Mouse (Mus musculus) macrophage (primary cell): ENCODE data around the gene Bag6. TPM values are rescaled to one million over a fixed set of nuclear protein-coding genes. Genes with fewer than 3 reads are reported as not detected.
A peak's percentile ranks its signal among the peaks of the same experiment; 100 is the strongest.
"Not testable (repeated sequence)": the region's sequence is repeated elsewhere in the genome, so short reads cannot be mapped to it uniquely, and the experiment has no call there.

Experiments
- H3K27ac ChIP-seq: fragments of 350-480 bp; formaldehyde crosslinking; 2 replicates; pipeline ENCODE4 v1.9.0; 2021
- H3K36me3 ChIP-seq: fragments of 350-480 bp; formaldehyde crosslinking; 2 replicates; pipeline ENCODE4 v1.9.0; 2021; ENCODE audit errors: inconsistent target
- H3K4me3 ChIP-seq: fragments of 350-480 bp; formaldehyde crosslinking; 2 replicates; pipeline ENCODE4 v1.9.0; 2021; ENCODE audit errors: inconsistent target
- H3K79me2 ChIP-seq: fragments of 350-480 bp; formaldehyde crosslinking; 2 replicates; pipeline ENCODE4 v1.9.0; 2021; ENCODE audit errors: inconsistent target
- WGBS: methylation state at CpG from one replicate; pipeline ENCODE4 v1.1.7; 2026; ENCODE audit warnings: inconsistent platforms; ENCODE audit not compliant: missing documents; 5-methylcytosine and 5-hydroxymethylcytosine counted together
- polyA plus RNA-seq: library from polyadenylated mRNA; stranded (reverse); fragments of 250-400 nt; gene quantifications from 3 replicates; pipeline ENCODE4 v1.2.4, GENCODE M21; 2018; ENCODE audit warnings: inconsistent platforms

Bag6 gene
- polyA plus RNA-seq, 1 experiment from 2014 or later, result 103 TPM

GRCm38 (mm10) chr17:35103221-35103690, 31.7 kb upstream of the Bag6 start:
- Histone ChIP-seq H3K79me2 (no peaks in the 10 kb centered on the region), H3K36me3 (peaks cover 48% of the 10 kb centered on the region), H3K4me3 (no peak overlapping the region), H3K27ac (no peak overlapping the region)
- 65% methylated on average over 6 of the region's 6 CpGs for WGBS

GRCm38 (mm10) chr17:35104079-35104478, 30.9 kb upstream of the Bag6 start:
- peaks cover 41% of the 10 kb centered on the region for H3K36me3 ChIP-seq
- H3K4me3 ChIP-seq, result no peak overlapping the region
- H3K27ac ChIP-seq, result no peak overlapping the region
- 100% methylated on average over 7 of the region's 7 CpGs for WGBS
- no peaks in the 10 kb centered on the region for H3K79me2 ChIP-seq

DNA sequence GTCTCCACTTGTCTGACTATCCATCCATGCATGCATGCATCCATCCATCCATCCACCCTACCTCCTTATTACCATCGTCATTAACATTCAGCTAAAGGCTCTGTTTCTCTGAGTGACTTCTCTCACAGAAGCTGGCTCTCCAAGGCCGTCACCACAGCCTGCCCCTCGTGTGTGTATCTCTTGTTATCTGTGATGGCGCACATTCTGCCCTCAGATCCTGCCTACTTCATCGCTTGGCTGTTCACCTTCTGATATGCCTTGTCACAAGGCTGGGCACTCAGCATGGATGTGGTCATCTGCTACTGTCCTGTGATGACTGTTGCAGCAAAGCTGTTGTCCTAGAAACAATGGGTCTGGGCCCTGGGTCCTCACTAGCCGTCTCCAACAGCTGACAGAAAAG, 30.2 kb upstream of the Bag6 start:
- Histone ChIP-seq H3K4me3 (no peak overlapping the region), H3K79me2 (no peaks in the 10 kb centered on the region), H3K36me3 (peaks cover 34% of the 10 kb centered on the region), H3K27ac (no peak overlapping the region)
- 89% methylated on average over 5 of the region's 6 CpGs for WGBS

DNA sequence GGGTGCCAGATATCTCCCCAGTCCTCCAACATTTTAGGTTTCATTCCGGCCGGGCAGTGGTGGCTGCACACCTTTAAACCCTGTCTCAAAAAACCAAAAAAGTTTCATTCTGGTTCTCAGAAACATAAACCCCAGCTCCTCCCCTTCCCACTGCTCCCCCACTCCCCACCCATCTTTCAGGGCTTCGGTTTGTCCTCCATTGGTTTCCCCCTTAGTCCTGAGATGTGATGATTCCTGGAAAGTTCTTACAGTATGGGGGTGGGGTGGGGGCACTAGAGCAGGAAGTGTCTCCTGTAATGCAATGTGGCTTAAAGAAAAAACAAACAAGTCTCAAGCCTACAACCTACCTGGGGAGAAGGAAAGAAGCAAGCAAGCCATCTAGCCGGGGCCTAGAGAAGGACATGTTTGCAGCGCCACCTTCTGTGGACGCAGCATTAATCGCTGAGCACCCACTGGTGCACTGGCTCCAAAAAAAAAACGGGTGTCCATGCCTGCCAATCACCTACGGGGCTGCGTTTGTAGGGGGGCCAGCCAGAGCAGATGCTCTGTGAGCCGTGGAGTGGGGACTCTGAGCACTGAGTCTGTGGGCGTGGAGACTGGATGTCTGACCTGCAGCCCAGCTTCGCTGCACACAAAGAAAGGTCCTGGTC, 29.1 kb upstream of the Bag6 start:
- H3K4me3 ChIP-seq, result no peak overlapping the region
- no peaks in the 10 kb centered on the region for H3K79me2 ChIP-seq
- WGBS, result 39% methylated on average over 13 of the region's 13 CpGs
- peaks cover 26% of the 10 kb centered on the region for H3K36me3 ChIP-seq
- no peak overlapping the region for H3K27ac ChIP-seq

DNA sequence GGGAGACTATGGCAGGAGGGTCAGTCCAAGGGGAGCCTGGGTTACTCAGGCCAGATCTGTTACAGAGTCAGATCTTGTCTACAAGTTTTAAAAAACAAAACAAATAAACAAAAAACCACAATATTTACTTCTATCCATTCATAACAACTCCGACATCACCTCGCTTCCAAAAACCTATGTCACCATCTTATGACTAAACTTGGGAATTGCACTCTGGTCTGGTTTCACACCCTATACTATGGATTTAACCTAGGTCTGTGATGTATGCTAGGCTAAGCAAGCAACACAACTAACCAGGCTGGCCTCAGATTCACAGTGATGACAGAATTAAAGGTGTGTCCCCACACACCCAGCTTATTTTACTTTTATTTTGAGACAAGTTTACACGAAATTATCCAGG, 28.5 kb upstream of the Bag6 start:
- WGBS, result 96% methylated on average over 3 of the region's 3 CpGs
- Histone ChIP-seq H3K4me3 (no peak overlapping the region), H3K36me3 (peaks cover 19% of the 10 kb centered on the region), H3K79me2 (no peaks in the 10 kb centered on the region), H3K27ac (no peak overlapping the region)

GRCm38 (mm10) chr17:35108097-35108496, 26.9 kb upstream of the Bag6 start, which contains the start of gene Ly6g5c:
Ly6g5c (plus strand) TSS chr17:35108279.
- H3K4me3 ChIP-seq, result no peak within 1 kb of the TSS
- 90% methylated on average over 6 of the region's 6 CpGs for WGBS

DNA sequence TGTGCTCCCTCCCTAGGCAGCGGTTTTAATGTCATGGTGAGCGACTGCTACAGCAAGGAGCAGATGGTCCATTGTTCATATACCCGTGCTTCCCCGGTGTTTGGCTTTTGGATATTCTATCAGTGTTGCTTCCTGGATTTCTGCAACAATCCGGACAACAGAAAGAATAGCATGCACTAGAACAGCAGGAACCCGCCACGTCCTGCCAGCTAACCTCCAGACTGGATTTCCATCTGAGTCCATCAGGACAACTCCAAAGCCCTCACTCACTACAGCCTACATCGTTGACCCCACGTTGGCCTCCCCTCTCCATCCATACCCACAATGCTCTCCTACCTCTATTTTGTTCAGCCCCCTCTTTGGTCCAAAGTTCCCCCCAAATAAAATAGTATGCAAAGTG, 23.2 kb upstream of the Bag6 start:
- H3K4me3 ChIP-seq, result no peak overlapping the region
- no peaks in the 10 kb centered on the region for H3K79me2 ChIP-seq
- H3K27ac ChIP-seq, result no peak overlapping the region
- WGBS, result 80% methylated on average over 9 of the region's 9 CpGs
- H3K36me3 ChIP-seq, result peaks cover 20% of the 10 kb centered on the region; the same call in 1 of the 2 replicates

More at GRCm38 (mm10) chr17:35108097-35108496, 26.9 kb upstream of the Bag6 start, which contains the start of gene Ly6g5c:
- H3K27ac ChIP-seq, result no peak within 1 kb of the TSS
- H3K79me2 ChIP-seq, result no peaks in the 10 kb centered on the region
- peaks cover 3% of the 10 kb centered on the region; the same call in 1 of the 2 replicates for H3K36me3 ChIP-seq

- H3K4me3 ChIP-seq, result no peak within 1 kb of the TSS
- WGBS, result 78% methylated on average over 4 of the region's 8 CpGs
- no peak within 1 kb of the TSS for H3K27ac ChIP-seq
- H3K36me3 ChIP-seq, result peaks cover 36% of the 10 kb centered on the region
- H3K79me2 ChIP-seq, result peaks cover 16% of the 10 kb centered on the region
Measured at GRCm38 (mm10) chr17:35115046-35116019, 19.6 kb upstream of the Bag6 start, which contains the start of gene Ly6g5b. Ly6g5b (minus strand) TSS chr17:35115428.

DNA sequence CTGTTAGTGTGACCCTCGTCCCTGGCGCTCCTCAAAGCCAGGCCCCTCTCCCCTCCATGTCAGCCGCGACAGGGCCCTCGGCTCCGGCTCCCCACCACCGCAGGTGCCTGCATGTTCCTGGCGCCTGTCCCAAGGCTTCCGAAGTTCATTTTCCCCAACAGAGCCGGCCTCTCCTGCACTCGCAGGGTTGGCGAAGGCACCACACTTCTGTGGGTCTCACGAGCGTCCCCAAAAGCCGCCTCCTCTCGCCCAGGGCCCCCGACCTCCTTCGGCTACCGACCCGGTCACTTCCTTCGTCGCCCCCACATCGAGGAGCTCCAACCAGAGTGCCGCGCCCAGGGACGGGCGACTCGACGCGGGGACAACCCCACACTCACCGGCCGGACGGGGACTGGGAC, 14.2 kb upstream of the Bag6 start:
- H3K36me3 ChIP-seq, result peaks cover 36% of the 10 kb centered on the region

DNA sequence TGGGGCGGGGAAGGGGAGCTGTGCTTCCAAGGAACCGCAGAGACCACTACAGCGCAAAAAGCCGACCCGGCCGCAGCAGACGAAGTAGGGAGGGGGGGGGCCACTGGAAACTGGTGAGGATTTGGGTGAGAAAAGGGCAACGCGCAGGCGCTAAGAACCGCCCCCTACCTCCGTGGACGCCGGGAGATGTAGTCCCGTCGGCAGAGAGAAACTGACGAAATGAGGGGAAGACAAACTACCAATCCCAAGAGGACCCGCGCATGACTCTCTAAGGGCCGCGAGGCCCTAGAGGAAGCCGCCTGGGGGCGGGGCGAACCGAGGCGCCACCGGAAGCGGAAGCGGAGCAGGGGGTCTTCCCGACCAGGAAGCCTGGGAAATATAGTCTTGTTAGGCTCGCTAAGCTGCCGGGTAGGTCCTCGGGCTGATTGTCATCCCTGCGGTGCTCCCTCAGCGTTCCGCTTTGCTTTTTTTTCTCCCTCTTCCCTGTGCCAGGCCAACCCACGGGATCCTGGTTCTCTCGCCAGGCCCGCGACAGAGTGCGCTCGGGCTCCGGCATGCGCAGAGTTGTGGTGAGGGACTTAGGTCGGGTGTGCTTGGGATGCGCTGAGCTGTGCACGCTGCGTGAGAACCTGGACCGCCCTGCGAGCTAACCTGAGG, 13.7 kb upstream of the Bag6 start, which contains the start of gene Gpank1:
Gene Gpank1 (plus strand): TSS at position 313 of the 657 bp plus-strand sequence.
- peaks cover 31% of the 10 kb centered on the region for H3K36me3 ChIP-seq
- H3K4me3 ChIP-seq, result peak within 1 kb of the TSS; percentile 89
- peaks cover 54% of the 10 kb centered on the region for H3K79me2 ChIP-seq
- peak within 1 kb of the TSS; percentile 60 for H3K27ac ChIP-seq
- under 1% methylated on average over 50 of the region's 50 CpGs for WGBS

More for the DNA sequence above, 14.2 kb upstream of the Bag6 start:
- Histone ChIP-seq H3K79me2 (peaks cover 54% of the 10 kb centered on the region), H3K4me3 (peak overlapping the region; percentile 89), H3K27ac (peak overlapping the region; percentile 35)
- WGBS, result 1% methylated on average over 32 of the region's 33 CpGs

- WGBS, result under 1% methylated on average over 19 of the region's 19 CpGs
- Histone ChIP-seq H3K4me3 (peak within 1 kb of the TSS; percentile 89), H3K27ac (peak within 1 kb of the TSS; percentile 60), H3K36me3 (peaks cover 28% of the 10 kb centered on the region), H3K79me2 (peaks cover 55% of the 10 kb centered on the region)
Measured at GRCm38 (mm10) chr17:35121871-35122303, 13.1 kb upstream of the Bag6 start, which contains the start of gene Csnk2b. Csnk2b (minus strand) TSS chr17:35122053.

- H3K27ac ChIP-seq, H3K4me3 ChIP-seq: not testable (repeated sequence)
- Histone ChIP-seq H3K79me2 (peaks cover 69% of the 10 kb centered on the region), H3K36me3 (peaks cover 25% of the 10 kb centered on the region)
- 93% methylated on average over 9 of the region's 9 CpGs for WGBS
Measured at GRCm38 (mm10) chr17:35123287-35123686, 11.7 kb upstream of the Bag6 start.

GRCm38 (mm10) chr17:35124261-35124896, 10.6 kb upstream of the Bag6 start:
- Histone ChIP-seq H3K36me3 (peaks cover 21% of the 10 kb centered on the region), H3K79me2 (peaks cover 74% of the 10 kb centered on the region)
- H3K4me3 ChIP-seq, H3K27ac ChIP-seq: not testable (repeated sequence)
- 94% methylated on average over 12 of the region's 12 CpGs for WGBS

DNA sequence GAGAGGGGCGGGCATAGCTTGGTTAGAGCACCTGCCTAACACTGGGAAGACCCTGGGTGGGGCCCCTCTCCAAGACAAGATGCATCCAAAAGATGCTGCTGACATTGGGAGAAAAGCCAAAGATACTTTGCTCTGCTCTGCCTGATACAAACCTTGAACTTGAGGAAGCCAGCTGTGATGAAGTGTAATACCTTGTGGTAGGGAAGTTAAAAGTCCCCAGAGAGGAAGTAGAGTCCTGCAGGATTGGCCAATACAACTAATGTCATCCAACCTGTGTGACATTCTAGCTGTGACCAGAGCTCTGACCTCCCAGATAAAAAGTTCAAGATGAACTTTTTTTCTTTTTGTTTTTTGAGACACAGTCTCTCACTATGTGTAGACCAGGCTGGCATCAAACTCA, 9.9 kb upstream of the Bag6 start:
- 100% methylated on average over 1 of the region's 1 CpGs for WGBS
- Histone ChIP-seq H3K4me3 (no peak overlapping the region), H3K79me2 (peaks cover 74% of the 10 kb centered on the region), H3K27ac (no peak overlapping the region; the same call in 1 of the 2 replicates), H3K36me3 (peaks cover 25% of the 10 kb centered on the region)
